Mouse (Mus musculus) testis, adult 2 months (tissue): ENCODE results near the gene P4ha2.

Experiments used
- CTCF ChIP-seq: fragments of 200-500 bp; IDR thresholded peaks from 2 replicates; pipeline ENCODE4 v1.5.1; 2012; ENCODE audit warnings: low read depth, mild to moderate bottlenecking, inconsistent platforms, low read length, moderate library complexity; ENCODE audit not compliant: control insufficient read depth, insufficient read depth, insufficient replicate concordance
- POLR2A ChIP-seq: fragments of 200-500 bp; IDR thresholded peaks from 2 replicates; pipeline ENCODE4 v1.6.1; 2012; ENCODE audit warnings: low read depth, mild to moderate bottlenecking, inconsistent platforms, low read length, moderate library complexity; ENCODE audit not compliant: control insufficient read depth

DNA sequence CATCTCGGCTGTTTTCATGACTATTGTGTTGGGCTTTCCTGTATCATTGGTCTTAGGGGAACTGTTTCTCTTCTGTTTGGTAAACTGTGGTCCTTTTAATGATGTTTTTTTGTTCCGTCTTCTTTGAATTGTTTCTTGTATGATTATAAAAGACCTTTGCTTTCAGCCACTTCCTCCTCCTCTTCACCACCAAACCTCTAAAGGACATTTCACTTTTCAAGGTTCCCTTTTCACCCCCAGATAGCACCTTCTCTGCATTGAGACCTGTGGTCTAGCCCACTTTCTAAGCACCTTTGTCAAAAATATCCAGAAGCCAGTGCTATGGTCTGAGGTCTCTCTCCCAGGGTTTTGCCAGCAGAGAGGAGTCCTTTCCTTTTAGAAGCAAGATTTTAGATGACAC is 71.3 kb downstream of the P4ha2 start:
- TF ChIP-seq CTCF, result no peak
- no peak for TF ChIP-seq POLR2A
